9 mouse cellular contexts compared by ENCODE assay signal in the genomic region with DNA sequence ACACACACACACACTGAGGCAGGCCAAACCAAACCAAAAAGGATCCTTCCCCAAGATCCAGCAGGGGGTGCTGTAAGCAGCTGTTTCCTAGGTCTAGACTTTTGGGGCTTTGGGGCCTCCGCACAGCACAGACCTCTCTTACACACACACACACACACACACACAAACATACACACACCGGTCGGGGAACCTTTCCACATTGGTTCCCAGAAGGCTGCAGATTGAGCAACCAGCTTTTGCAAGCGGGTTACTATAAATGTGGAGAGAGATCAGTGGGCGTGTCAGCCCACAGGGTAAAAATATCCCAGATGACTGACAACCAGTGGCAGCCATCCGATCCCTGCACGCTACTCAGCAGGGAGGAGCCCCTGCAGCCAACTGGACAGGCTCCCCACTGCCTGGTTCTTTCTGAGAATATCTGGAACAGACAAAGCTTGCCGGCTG.
DNase-seq lines count a peak whose midpoint lies in the region; ATAC-seq and TF ChIP-seq lines count a peak whose summit lies in the region.
"Had no signal": no experiment of that assay in that cellular context is flagged by ENCODE, and none has a peak within 500 bp of the region (broad histone marks: within the 10 kb centered on the region; RNA-seq: fewer than 3 reads in every experiment).

No protein-coding gene starts in this region.

- peaks cover 10% of the 10 kb centered on the region for H3K4me1 ChIP-seq in kidney, embryonic 15.5 days
- peaks cover 18% of the 10 kb centered on the region for H3K4me1 ChIP-seq in liver, adult 2 months (ENCODE audit: control insufficient read depth, insufficient read depth, low read length)

- H3K9ac ChIP-seq in kidney, embryonic 15.5 days = no peak overlapping the region
- H3K9ac ChIP-seq in liver, adult 2 months (ENCODE audit: low read depth, low read length) = no peak overlapping the region
- H3K9ac ChIP-seq: limb, embryonic 12.5 days had no signal

- WGBS in kidney, embryonic 15.5 days = 28% methylated on average over 8 of the region's 8 CpGs
- 1% methylated on average over 8 of the region's 8 CpGs for WGBS in liver, adult 2 months

- no peaks in the 10 kb centered on the region for H3K79me2 ChIP-seq in liver, adult 2 months (ENCODE audit: control insufficient read depth, insufficient read depth, low read length)

- TF ChIP-seq POLR2A in liver, adult 2 months (IDR thresholded peaks at IDR 0.05; ENCODE audit: extremely low read depth, insufficient read depth, low read length) = no peak

- no peaks in the 10 kb centered on the region for H3K9me3 ChIP-seq in kidney, embryonic 15.5 days (replicated peaks)
- H3K9me3 ChIP-seq: limb, embryonic 12.5 days had no signal

- no peak for ATAC-seq in kidney, embryonic 15.5 days (replicated peaks; ENCODE audit: low FRiP score)

- peak; percentile 70 for TF ChIP-seq CTCF in liver, adult 2 months (IDR thresholded peaks at IDR 0.05; ENCODE audit: low read depth, low read length)

- H3K27me3 ChIP-seq in kidney, embryonic 15.5 days = peaks cover 6% of the 10 kb centered on the region; the same call in 1 of the 2 replicates
- H3K27me3 ChIP-seq in liver, adult 2 months (ENCODE audit: control insufficient read depth, insufficient read depth, low read length) = no peaks in the 10 kb centered on the region
- H3K27me3 ChIP-seq: limb, embryonic 12.5 days had no signal

- DNase-seq in CD4-positive helper T cell, adult 2 months (ENCODE audit: low read depth, low spot score) = peak; percentile 45
- DNase-seq in adipocyte (ENCODE audit: low spot score) = peak; percentile 100
- peak; percentile 42 for DNase-seq in embryo, embryonic 9.5 days (ENCODE audit: extremely low spot score)
- peak; percentile 99 for DNase-seq in heart, adult 11 months
- peak; percentile 98 for DNase-seq in liver, adult 2 months (ENCODE audit: extremely low read depth, low read depth, low spot score)
- DNase-seq in naive thymus-derived CD4-positive, alpha-beta T cell, adult 2 months (ENCODE audit: low read depth) = peak; percentile 61
- DNase-seq in thymus, postnatal 14 days = peak; percentile 47

- peaks cover 10% of the 10 kb centered on the region for H3K36me3 ChIP-seq in kidney, embryonic 15.5 days
- H3K36me3 ChIP-seq in liver, adult 2 months (ENCODE audit: control insufficient read depth, insufficient read depth, low read length) = peaks cover 8% of the 10 kb centered on the region
- H3K36me3 ChIP-seq: limb, embryonic 12.5 days had no signal

- no peak overlapping the region for H3K4me2 ChIP-seq in kidney, embryonic 15.5 days
- H3K4me2 ChIP-seq: limb, embryonic 12.5 days had no signal

- H3K27ac ChIP-seq in kidney, embryonic 15.5 days = peak overlapping the region; percentile 32; the same call in 1 of the 2 replicates
- H3K27ac ChIP-seq in liver, adult 2 months (replicated peaks; ENCODE audit: insufficient read depth, low read depth, low read length) = peak overlapping the region; percentile 42; the same call in 1 of the 2 replicates
- H3K27ac ChIP-seq: limb, embryonic 12.5 days had no signal

- H3K4me3 ChIP-seq in kidney, embryonic 15.5 days (replicated peaks) = no peak overlapping the region
- H3K4me3 ChIP-seq in liver, adult 2 months (ENCODE audit: insufficient read depth, low read depth, low read length) = no peak overlapping the region
- H3K4me3 ChIP-seq: limb, embryonic 12.5 days had no signal

Comparison
In these comparisons a context has a peak if more than half of its experiments do, and no peak if none do; other contexts are left out.
1. DNase-seq: peak in every context shown above with its lines; median percentile 100 in adipocyte; 99 in heart, adult 11 months; 98 in liver, adult 2 months; 61 in naive thymus-derived CD4-positive, alpha-beta T cell, adult 2 months; 47 in thymus, postnatal 14 days; 45 in CD4-positive helper T cell, adult 2 months; 42 in embryo, embryonic 9.5 days.